Mouse (Mus musculus): ENCODE results near the gene Nt5c2. TPM values are rescaled to one million over a fixed set of nuclear protein-coding genes. Genes with fewer than 3 reads are reported as not detected.

The Nt5c2 gene
- polyA plus RNA-seq, 1 experiment from 2014 or later, result 107 TPM

DNA sequence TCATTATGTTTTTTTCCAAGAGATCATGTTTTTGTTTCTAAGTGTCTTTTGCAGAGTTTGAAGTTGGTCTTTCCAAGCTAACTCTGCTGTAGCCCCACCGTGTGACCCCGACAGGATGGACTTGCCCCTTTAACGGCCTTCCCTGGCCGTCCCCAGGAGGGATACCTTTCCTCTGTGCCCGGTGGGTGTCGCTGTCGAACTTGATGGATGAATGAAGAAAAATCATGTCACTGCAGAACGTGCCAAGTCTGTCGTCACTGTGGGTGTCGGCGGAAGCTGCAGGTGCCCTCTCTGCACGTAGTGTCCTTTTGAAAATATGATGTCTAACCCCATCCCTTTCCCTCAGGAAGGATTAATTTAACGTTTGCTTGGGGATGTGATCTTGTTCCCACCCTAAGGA is 136.6 kb downstream of the Nt5c2 start:
- H3K9me3 ChIP-seq (ENCODE audit: control insufficient read depth, low read length), result no peaks in the 10 kb centered on the region
- no peak overlapping the region for H3K4me3 ChIP-seq (ENCODE audit: low read depth, low read length)
- H3K27ac ChIP-seq (ENCODE audit: low read depth, low read length), result no peak overlapping the region
- no peaks in the 10 kb centered on the region for H3K27me3 ChIP-seq (replicated peaks; ENCODE audit: control insufficient read depth, insufficient read depth, low read length)
- no peaks in the 10 kb centered on the region for H3K4me1 ChIP-seq (replicated peaks; ENCODE audit: control insufficient read depth, insufficient read depth, low read length)
- WGBS, result 56% methylated on average over 13 of the region's 13 CpGs
- no peak overlapping the region for H3K4me2 ChIP-seq
- no peaks in the 10 kb centered on the region for H3K36me3 ChIP-seq (ENCODE audit: control insufficient read depth, insufficient read depth, low read length)
- ATAC-seq (replicated peaks; ENCODE audit: low FRiP score) (no peak), DNase-seq (ENCODE audit: low spot score) (no peak)
- H3K9ac ChIP-seq (ENCODE audit: low read depth, low read length), result no peak overlapping the region

DNA sequence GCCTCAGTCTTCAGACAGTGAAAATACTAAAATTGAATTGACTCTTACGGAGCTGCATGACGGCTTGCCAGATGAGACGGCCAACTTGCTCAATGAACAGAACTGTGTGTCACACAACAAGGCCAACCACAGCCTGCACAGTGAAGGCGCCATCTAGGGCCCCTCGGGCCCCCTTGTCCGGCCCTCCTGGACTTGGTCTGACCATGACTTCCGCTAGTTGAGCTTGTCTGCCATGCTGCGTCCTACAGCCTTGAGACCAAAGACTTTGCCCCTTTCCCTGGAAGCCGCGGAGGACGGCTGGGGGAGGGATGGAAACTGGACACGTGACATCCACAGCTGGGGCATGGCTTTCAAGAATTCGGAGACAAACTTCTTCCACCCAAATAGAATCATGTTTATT is 137.1 kb downstream of the Nt5c2 start:
- 88% methylated on average over 13 of the region's 13 CpGs for WGBS
- no peak overlapping the region for H3K27ac ChIP-seq (ENCODE audit: low read depth, low read length)
- H3K4me2 ChIP-seq, result no peak overlapping the region
- H3K4me1 ChIP-seq (replicated peaks; ENCODE audit: control insufficient read depth, insufficient read depth, low read length), result no peaks in the 10 kb centered on the region
- H3K9me3 ChIP-seq (ENCODE audit: control insufficient read depth, low read length), result no peaks in the 10 kb centered on the region
- H3K27me3 ChIP-seq (replicated peaks; ENCODE audit: control insufficient read depth, insufficient read depth, low read length), result no peaks in the 10 kb centered on the region
- no peak overlapping the region for H3K4me3 ChIP-seq (ENCODE audit: low read depth, low read length)
- DNase-seq (ENCODE audit: low spot score) (no peak), ATAC-seq (replicated peaks; ENCODE audit: low FRiP score) (no peak)
- no peak overlapping the region for H3K9ac ChIP-seq (ENCODE audit: low read depth, low read length)
- no peaks in the 10 kb centered on the region for H3K36me3 ChIP-seq (ENCODE audit: control insufficient read depth, insufficient read depth, low read length)

DNA sequence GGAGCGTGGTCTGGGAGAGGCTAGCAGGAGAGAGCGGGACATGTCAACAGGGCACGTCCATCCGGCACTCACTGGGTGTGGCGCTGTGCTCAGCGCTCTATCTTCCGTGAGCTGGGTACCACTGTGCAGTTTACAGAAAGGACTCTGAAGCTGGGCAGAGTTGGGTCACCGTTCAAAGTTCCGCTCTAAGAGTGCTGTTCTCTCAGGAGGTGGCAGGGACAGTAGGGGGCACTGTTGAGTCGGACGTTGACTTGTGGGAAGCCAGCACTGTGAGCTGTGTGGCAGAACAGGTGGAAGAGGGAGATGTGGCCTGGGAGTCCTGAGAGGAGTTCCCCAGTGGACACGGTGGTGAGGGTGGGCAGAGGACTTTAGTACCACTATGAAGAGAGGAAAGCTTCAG is 139.2 kb downstream of the Nt5c2 start:
- WGBS, result 40% methylated on average over 12 of the region's 12 CpGs
- ATAC-seq (replicated peaks; ENCODE audit: low FRiP score) (peak; percentile 76), DNase-seq (ENCODE audit: low spot score) (peak; percentile 79)
- no peak overlapping the region for H3K27ac ChIP-seq (ENCODE audit: low read depth, low read length)
- H3K4me3 ChIP-seq (ENCODE audit: low read depth, low read length), result no peak overlapping the region
- H3K27me3 ChIP-seq (replicated peaks; ENCODE audit: control insufficient read depth, insufficient read depth, low read length), result no peaks in the 10 kb centered on the region
- no peaks in the 10 kb centered on the region for H3K9me3 ChIP-seq (ENCODE audit: control insufficient read depth, low read length)
- H3K36me3 ChIP-seq (ENCODE audit: control insufficient read depth, insufficient read depth, low read length), result no peaks in the 10 kb centered on the region
- no peaks in the 10 kb centered on the region for H3K4me1 ChIP-seq (replicated peaks; ENCODE audit: control insufficient read depth, insufficient read depth, low read length)
- no peak overlapping the region for H3K4me2 ChIP-seq
- H3K9ac ChIP-seq (ENCODE audit: low read depth, low read length), result no peak overlapping the region

DNA sequence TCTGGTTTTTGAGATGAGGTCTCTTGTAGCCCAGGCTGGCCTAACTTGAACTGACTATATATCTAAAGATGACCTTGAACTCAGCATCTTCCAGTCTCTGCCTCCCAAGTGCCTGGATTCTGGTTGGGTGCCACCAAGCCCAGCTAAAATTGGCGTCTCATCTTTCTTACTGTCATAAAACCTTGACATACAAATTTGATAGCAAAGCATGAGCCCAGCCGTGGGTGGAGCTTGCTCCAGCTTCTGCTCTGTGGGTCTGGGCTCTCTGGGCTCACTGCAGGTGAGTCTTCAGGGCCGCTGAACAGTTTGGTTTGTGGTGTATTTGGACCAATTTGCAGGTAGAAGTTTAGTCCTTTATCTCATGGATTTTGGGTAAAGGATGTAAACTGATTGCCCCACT is 141.0 kb downstream of the Nt5c2 start:
- Histone ChIP-seq H3K27me3 (replicated peaks; ENCODE audit: control insufficient read depth, insufficient read depth, low read length) (no peaks in the 10 kb centered on the region), H3K4me1 (replicated peaks; ENCODE audit: control insufficient read depth, insufficient read depth, low read length) (no peaks in the 10 kb centered on the region; the same call in 1 of the 2 replicates), H3K27ac (ENCODE audit: low read depth, low read length) (no peak overlapping the region), H3K36me3 (ENCODE audit: control insufficient read depth, insufficient read depth, low read length) (no peaks in the 10 kb centered on the region), H3K9ac (ENCODE audit: low read depth, low read length) (no peak overlapping the region), H3K9me3 (ENCODE audit: control insufficient read depth, low read length) (no peaks in the 10 kb centered on the region), H3K4me3 (ENCODE audit: low read depth, low read length) (no peak overlapping the region), H3K4me2 (no peak overlapping the region)
- ATAC-seq (replicated peaks; ENCODE audit: low FRiP score), result no peak
- WGBS, result 84% methylated on average over 3 of the region's 3 CpGs
- DNase-seq (ENCODE audit: low spot score), result no peak

DNA sequence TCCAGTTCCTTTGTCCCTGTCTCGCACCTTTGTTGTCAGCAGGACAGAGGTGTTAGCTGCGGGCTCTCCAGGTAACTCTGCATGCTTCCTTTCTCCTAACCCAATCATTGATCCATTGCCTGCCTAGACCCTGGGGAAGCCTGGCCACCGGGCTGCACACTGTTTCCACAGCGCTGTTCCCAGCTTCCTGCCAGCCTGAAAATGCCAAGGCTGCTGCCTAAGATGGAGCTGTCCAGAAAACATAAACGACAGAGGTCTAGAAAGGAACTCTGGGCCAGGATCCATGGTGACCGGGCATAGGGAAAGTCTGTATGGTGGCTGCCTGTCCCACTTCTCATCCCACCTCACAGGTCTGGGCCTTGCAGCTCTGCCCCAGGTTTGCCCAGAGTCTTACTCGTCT is 143.3 kb downstream of the Nt5c2 start:
- Histone ChIP-seq H3K4me3 (ENCODE audit: low read depth, low read length) (no peak overlapping the region), H3K9ac (ENCODE audit: low read depth, low read length) (no peak overlapping the region), H3K4me2 (no peak overlapping the region), H3K27me3 (replicated peaks; ENCODE audit: control insufficient read depth, insufficient read depth, low read length) (no peaks in the 10 kb centered on the region), H3K36me3 (ENCODE audit: control insufficient read depth, insufficient read depth, low read length) (no peaks in the 10 kb centered on the region), H3K9me3 (ENCODE audit: control insufficient read depth, low read length) (no peaks in the 10 kb centered on the region), H3K4me1 (replicated peaks; ENCODE audit: control insufficient read depth, insufficient read depth, low read length) (no peaks in the 10 kb centered on the region; the same call in 1 of the 2 replicates), H3K27ac (ENCODE audit: low read depth, low read length) (no peak overlapping the region)
- WGBS, result 62% methylated on average over 7 of the region's 7 CpGs
- no peak for DNase-seq (ENCODE audit: low spot score)
- ATAC-seq (replicated peaks; ENCODE audit: low FRiP score), result no peak

DNA sequence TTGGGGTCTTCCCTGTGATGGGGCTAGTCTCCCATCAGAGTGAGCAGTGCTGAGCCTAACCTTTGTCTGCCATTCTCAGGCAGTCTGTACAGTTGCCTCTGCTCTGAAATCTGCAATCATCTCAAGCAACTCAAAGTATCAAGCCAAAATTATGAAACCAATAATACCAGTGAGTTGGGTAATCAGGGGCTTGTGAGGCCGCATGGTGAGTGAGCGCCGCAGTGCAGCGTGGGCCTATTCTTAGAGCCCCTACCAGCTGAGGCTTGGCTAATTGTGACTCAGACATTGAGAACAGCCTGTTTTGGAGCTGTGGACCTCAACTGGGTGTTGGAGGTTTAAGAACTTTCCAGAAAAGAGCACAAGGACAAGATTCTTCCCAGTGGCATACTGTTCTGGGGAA is 143.9 kb downstream of the Nt5c2 start:
- no peak overlapping the region for H3K4me2 ChIP-seq
- H3K9me3 ChIP-seq (ENCODE audit: control insufficient read depth, low read length), result no peaks in the 10 kb centered on the region
- H3K27ac ChIP-seq (ENCODE audit: low read depth, low read length), result no peak overlapping the region
- H3K4me3 ChIP-seq (ENCODE audit: low read depth, low read length), result no peak overlapping the region
- no peaks in the 10 kb centered on the region for H3K36me3 ChIP-seq (ENCODE audit: control insufficient read depth, insufficient read depth, low read length)
- H3K27me3 ChIP-seq (replicated peaks; ENCODE audit: control insufficient read depth, insufficient read depth, low read length), result no peaks in the 10 kb centered on the region
- peaks cover 2% of the 10 kb centered on the region; the same call in 1 of the 2 replicates for H3K4me1 ChIP-seq (replicated peaks; ENCODE audit: control insufficient read depth, insufficient read depth, low read length)
- H3K9ac ChIP-seq (ENCODE audit: low read depth, low read length), result no peak overlapping the region
- 91% methylated on average over 4 of the region's 4 CpGs for WGBS
- DNase-seq (ENCODE audit: low spot score) (no peak), ATAC-seq (replicated peaks; ENCODE audit: low FRiP score) (no peak)

DNA sequence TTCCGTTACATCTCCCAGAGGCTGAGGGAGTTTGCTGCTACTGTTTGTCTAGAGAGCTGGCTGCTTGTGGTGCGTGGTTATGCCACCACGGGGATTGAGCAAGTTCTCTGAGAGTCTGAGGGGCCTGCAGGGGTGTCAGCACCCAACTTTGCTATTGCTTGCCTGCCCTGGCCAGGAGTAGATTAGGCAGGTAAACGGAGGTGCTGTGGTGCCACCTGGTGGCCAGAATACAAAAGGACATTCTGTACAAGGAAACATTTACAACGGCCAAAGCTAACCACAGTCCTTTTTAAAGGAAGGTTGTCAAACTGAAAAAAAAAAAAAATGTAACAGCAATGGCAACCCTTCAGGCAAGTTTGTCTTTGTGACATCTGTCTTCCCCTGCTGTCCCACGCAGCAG is 145.4 kb downstream of the Nt5c2 start:
- Histone ChIP-seq H3K9ac (ENCODE audit: low read depth, low read length) (no peak overlapping the region), H3K4me3 (ENCODE audit: low read depth, low read length) (no peak overlapping the region), H3K27me3 (replicated peaks; ENCODE audit: control insufficient read depth, insufficient read depth, low read length) (no peaks in the 10 kb centered on the region), H3K9me3 (ENCODE audit: control insufficient read depth, low read length) (no peaks in the 10 kb centered on the region), H3K4me2 (no peak overlapping the region), H3K27ac (ENCODE audit: low read depth, low read length) (no peak overlapping the region), H3K4me1 (replicated peaks; ENCODE audit: control insufficient read depth, insufficient read depth, low read length) (peaks cover 17% of the 10 kb centered on the region), H3K36me3 (ENCODE audit: control insufficient read depth, insufficient read depth, low read length) (no peaks in the 10 kb centered on the region)
- WGBS, result 14% methylated on average over 6 of the region's 6 CpGs
- ATAC-seq (replicated peaks; ENCODE audit: low FRiP score), result peak; percentile 67
- peak; percentile 76 for DNase-seq (ENCODE audit: low spot score)

- DNase-seq (ENCODE audit: low spot score) (no peak), ATAC-seq (replicated peaks; ENCODE audit: low FRiP score) (no peak)
- WGBS, result 52% methylated on average over 11 of the region's 11 CpGs
- H3K36me3 ChIP-seq (ENCODE audit: control insufficient read depth, insufficient read depth, low read length), result no peaks in the 10 kb centered on the region
- no peak overlapping the region for H3K27ac ChIP-seq (ENCODE audit: low read depth, low read length)
- no peaks in the 10 kb centered on the region for H3K27me3 ChIP-seq (replicated peaks; ENCODE audit: control insufficient read depth, insufficient read depth, low read length)
- H3K4me1 ChIP-seq (replicated peaks; ENCODE audit: control insufficient read depth, insufficient read depth, low read length), result peaks cover 20% of the 10 kb centered on the region
- H3K4me3 ChIP-seq (ENCODE audit: low read depth, low read length), result no peak overlapping the region
- H3K4me2 ChIP-seq, result no peak overlapping the region
- no peak overlapping the region for H3K9ac ChIP-seq (ENCODE audit: low read depth, low read length)
- H3K9me3 ChIP-seq (ENCODE audit: control insufficient read depth, low read length), result no peaks in the 10 kb centered on the region
These were observed 145.9 kb downstream of the Nt5c2 start for GRCm38 (mm10) chr19:46869049-46869448.

- no peak overlapping the region for H3K9ac ChIP-seq (ENCODE audit: low read depth, low read length)
- peak overlapping the region; percentile 37 for H3K4me2 ChIP-seq
- H3K36me3 ChIP-seq (ENCODE audit: control insufficient read depth, insufficient read depth, low read length), result no peaks in the 10 kb centered on the region
- ATAC-seq (replicated peaks; ENCODE audit: low FRiP score), result peak; percentile 51; the same call in 1 of the 2 replicates
- DNase-seq (ENCODE audit: low spot score), result no peak
- 0 out of 2 replicates have a peak overlapping the region, but pooled peaks have one; percentile 67 for H3K27ac ChIP-seq (ENCODE audit: low read depth, low read length)
- H3K27me3 ChIP-seq (replicated peaks; ENCODE audit: control insufficient read depth, insufficient read depth, low read length), result no peaks in the 10 kb centered on the region
- H3K4me3 ChIP-seq (ENCODE audit: low read depth, low read length), result no peak overlapping the region
- H3K4me1 ChIP-seq (replicated peaks; ENCODE audit: control insufficient read depth, insufficient read depth, low read length), result peaks cover 47% of the 10 kb centered on the region
- H3K9me3 ChIP-seq (ENCODE audit: control insufficient read depth, low read length), result no peaks in the 10 kb centered on the region
- WGBS, result 40% methylated on average over 4 of the region's 4 CpGs
These were observed 149.6 kb downstream of the Nt5c2 start for GRCm38 (mm10) chr19:46865381-46865780.

All from liver, embryonic 11.5 days (tissue).